Mouse (Mus musculus) heart, postnatal 0 days (tissue): ENCODE results near the gene Ssrp1.

Experiments
- CTCF ChIP-seq: IDR thresholded peaks from 2 replicates; pipeline ENCODE4 v1.5.1; 2016; ENCODE audit warnings: antibody characterized with exemption, control low read depth, low read depth
- EP300 ChIP-seq: IDR thresholded peaks from 2 replicates; pipeline ENCODE4 v1.6.1; 2016; ENCODE audit warnings: antibody characterized with exemption, low read depth

GRCm38 (mm10) chr2:84996376-84996775 lies 40.7 kb upstream of the Ssrp1 start:
- TF ChIP-seq EP300 (no peak), CTCF (no peak)
